Mouse (Mus musculus): Measurements from ENCODE around the gene Olfr639. TPM values are rescaled to one million over a fixed set of nuclear protein-coding genes. Genes with fewer than 3 reads are reported as not detected.
"Not testable (repeated sequence)": the region's sequence is repeated elsewhere in the genome, so short reads cannot be mapped to it uniquely, and the experiment has no call there.

Gene Olfr639
- total RNA-seq (2021) = under 1 TPM; 0.05 to 0.16 TPM

GRCm38 (mm10) chr7:104017203-104017602, at the start of gene Olfr639:
TSS of gene Olfr639 (minus strand) at chr7:104017303.
- DNase-seq (ENCODE audit: extremely low spot score in 1 of 2, low spot score in 1 of 2) = no peak

GRCm38 (mm10) chr7:104061345-104061744, 44.2 kb upstream of the Olfr639 start, which contains the start of gene 4930516K23Rik:
TSS of gene 4930516K23Rik (minus strand) at chr7:104061445.
- DNase-seq (ENCODE audit: extremely low spot score in 1 of 2, low spot score in 1 of 2) = no peak

GRCm38 (mm10) chr7:104059215-104059614, 42.1 kb upstream of the Olfr639 start:
- DNase-seq (ENCODE audit: extremely low spot score in 1 of 2, low spot score in 1 of 2) = no peak

- DNase-seq (ENCODE audit: extremely low spot score in 1 of 2, low spot score in 1 of 2) = no peak
Measured at GRCm38 (mm10) chr7:104052566-104052965, 35.5 kb upstream of the Olfr639 start, which contains the start of gene Olfr642. TSS of gene Olfr642 (minus strand) at chr7:104052666.

GRCm38 (mm10) chr7:104050745-104051144, 33.6 kb upstream of the Olfr639 start:
- no peak for DNase-seq (ENCODE audit: extremely low spot score in 1 of 2, low spot score in 1 of 2)

- DNase-seq (ENCODE audit: extremely low spot score in 1 of 2, low spot score in 1 of 2) = no peak
Measured at GRCm38 (mm10) chr7:104035145-104035544, 18.0 kb upstream of the Olfr639 start, which contains the start of gene Olfr641. TSS of gene Olfr641 (plus strand) at chr7:104035445.

- DNase-seq (ENCODE audit: extremely low spot score in 1 of 2, low spot score in 1 of 2) = no peak
Measured at GRCm38 (mm10) chr7:104026978-104027377, 9.9 kb upstream of the Olfr639 start.

GRCm38 (mm10) chr7:104025473-104025872, 8.4 kb upstream of the Olfr639 start, which contains the start of gene Olfr640:
TSS of gene Olfr640 (minus strand) at chr7:104025573.
- DNase-seq (ENCODE audit: extremely low spot score in 1 of 2, low spot score in 1 of 2) = no peak

GRCm38 (mm10) chr7:104021651-104022050, 4.5 kb upstream of the Olfr639 start:
- no peak for DNase-seq (ENCODE audit: extremely low spot score in 1 of 2, low spot score in 1 of 2)

- no peak for DNase-seq (ENCODE audit: extremely low spot score in 1 of 2, low spot score in 1 of 2)
Measured at GRCm38 (mm10) chr7:104018953-104019352, 1.9 kb upstream of the Olfr639 start.

GRCm38 (mm10) chr7:103999124-103999523, 18.0 kb downstream of the Olfr639 start:
- DNase-seq (ENCODE audit: extremely low spot score in 1 of 2, low spot score in 1 of 2) = no peak

- no peak for DNase-seq (ENCODE audit: extremely low spot score in 1 of 2, low spot score in 1 of 2)
Measured at GRCm38 (mm10) chr7:103998446-103998845, 18.7 kb downstream of the Olfr639 start, which contains the start of gene Olfr638. TSS of gene Olfr638 (plus strand) at chr7:103998746.

GRCm38 (mm10) chr7:103971782-103972181, 45.3 kb downstream of the Olfr639 start:
- DNase-seq (ENCODE audit: extremely low spot score in 1 of 2, low spot score in 1 of 2) = no peak

- no peak for DNase-seq (ENCODE audit: extremely low spot score in 1 of 2, low spot score in 1 of 2)
Measured at GRCm38 (mm10) chr7:103970852-103971251, 46.3 kb downstream of the Olfr639 start, which contains the start of gene Olfr635. TSS of gene Olfr635 (plus strand) at chr7:103971152.

GRCm38 (mm10) chr7:103966873-103967272, 50.2 kb downstream of the Olfr639 start:
- DNase-seq (ENCODE audit: extremely low spot score in 1 of 2, low spot score in 1 of 2) = not testable (repeated sequence)

Other genes with a start within 250 kb of the Olfr639 start
- gene Olfr69, start 245.7 kb downstream of the Olfr639 start, total RNA-seq (2021) = not detected
- gene Olfr68, start 237.6 kb downstream of the Olfr639 start, total RNA-seq (2021) = not detected
- not detected for gene Olfr67, start 225.5 kb downstream of the Olfr639 start, total RNA-seq (2021)
- gene Hbb-bt, start 203.3 kb downstream of the Olfr639 start, total RNA-seq (2021) = 10 to 100 TPM; 73.9 to 75.8 TPM
- gene Hbb-bs, start 189.2 kb downstream of the Olfr639 start, total RNA-seq (2021) = 100 to 1,000 TPM; 561 to 593 TPM
- gene Hbb-bh2, start 176.8 kb downstream of the Olfr639 start, total RNA-seq (2021) = not detected
- not detected for gene Hbb-bh1, start 174.1 kb downstream of the Olfr639 start, total RNA-seq (2021)
- gene Hbb-y, start 164.1 kb downstream of the Olfr639 start, total RNA-seq (2021) = not detected
- not detected for gene Olfr66, start 131.1 kb downstream of the Olfr639 start, total RNA-seq (2021)
- not detected for gene Olfr64, start 122.8 kb downstream of the Olfr639 start, total RNA-seq (2021)
- not detected for gene Olfr65, start 113.8 kb downstream of the Olfr639 start, total RNA-seq (2021)
- not detected for gene Olfr631, start 88.5 kb downstream of the Olfr639 start, total RNA-seq (2021)
- not detected for gene Olfr632, start 83.0 kb downstream of the Olfr639 start, total RNA-seq (2021)
- not detected for gene Olfr633, start 72.9 kb downstream of the Olfr639 start, total RNA-seq (2021)
- under 1 TPM; 0.05 to 0.07 TPM for gene Olfr635, start 46.2 kb downstream of the Olfr639 start, total RNA-seq (2021)
- not detected for gene Olfr638, start 18.6 kb downstream of the Olfr639 start, total RNA-seq (2021)
- not detected for gene Olfr640, start 8.3 kb upstream of the Olfr639 start, total RNA-seq (2021)
- gene Olfr641, start 18.1 kb upstream of the Olfr639 start, total RNA-seq (2021) = not detected
- not detected for gene Olfr642, start 35.4 kb upstream of the Olfr639 start, total RNA-seq (2021)
- not detected for gene 4930516K23Rik, start 44.1 kb upstream of the Olfr639 start, total RNA-seq (2021)
- gene Olfr644, start 54.6 kb upstream of the Olfr639 start, total RNA-seq (2021) = not detected
- not detected for gene Olfr645, start 68.2 kb upstream of the Olfr639 start, total RNA-seq (2021)
- not detected for gene Olfr646, start 87.6 kb upstream of the Olfr639 start, total RNA-seq (2021)
- gene Ubqln5, start 112.5 kb upstream of the Olfr639 start, total RNA-seq (2021) = not detected
- gene Olfr643, start 120.1 kb upstream of the Olfr639 start, total RNA-seq (2021) = not detected
- gene Ubqln3, start 126.0 kb upstream of the Olfr639 start, total RNA-seq (2021) = not detected
- not detected for gene Ubqlnl, start 133.3 kb upstream of the Olfr639 start, total RNA-seq (2021)
- gene Olfm5, start 147.5 kb upstream of the Olfr639 start, total RNA-seq (2021) = not detected
- under 1 TPM; 0.10 to 0.23 TPM for gene Olfr648, start 166.1 kb upstream of the Olfr639 start, total RNA-seq (2021)
- gene Olfr649, start 178.7 kb upstream of the Olfr639 start, total RNA-seq (2021) = not detected
- gene Trim6, start 201.5 kb upstream of the Olfr639 start, total RNA-seq (2021) = under 1 TPM; 0.30 to 0.59 TPM
- under 1 TPM; 0.69 to 0.96 TPM for gene Trim34a, start 227.2 kb upstream of the Olfr639 start, total RNA-seq (2021)